Mouse (Mus musculus) layer of hippocampus, postnatal 10 days (tissue): ENCODE measurements around the gene Notch4. TPM values are rescaled to one million over a fixed set of nuclear protein-coding genes. Genes with fewer than 3 reads are reported as not detected.

Experiments used
- DNase-seq, 2 experiments: peaks; one replicate each; pipeline ENCODE4 v3.0.0; 2021; ENCODE audit warnings: low spot score in 2 of 2
- total RNA-seq, 2 experiments: library from RNA; stranded (reverse); gene quantifications; 2 replicates each; pipeline ENCODE4 v1.2.3; 2021

Gene Notch4
- total RNA-seq, 2 experiments from 2014 or later: 12.9 to 13.0 TPM

DNA sequence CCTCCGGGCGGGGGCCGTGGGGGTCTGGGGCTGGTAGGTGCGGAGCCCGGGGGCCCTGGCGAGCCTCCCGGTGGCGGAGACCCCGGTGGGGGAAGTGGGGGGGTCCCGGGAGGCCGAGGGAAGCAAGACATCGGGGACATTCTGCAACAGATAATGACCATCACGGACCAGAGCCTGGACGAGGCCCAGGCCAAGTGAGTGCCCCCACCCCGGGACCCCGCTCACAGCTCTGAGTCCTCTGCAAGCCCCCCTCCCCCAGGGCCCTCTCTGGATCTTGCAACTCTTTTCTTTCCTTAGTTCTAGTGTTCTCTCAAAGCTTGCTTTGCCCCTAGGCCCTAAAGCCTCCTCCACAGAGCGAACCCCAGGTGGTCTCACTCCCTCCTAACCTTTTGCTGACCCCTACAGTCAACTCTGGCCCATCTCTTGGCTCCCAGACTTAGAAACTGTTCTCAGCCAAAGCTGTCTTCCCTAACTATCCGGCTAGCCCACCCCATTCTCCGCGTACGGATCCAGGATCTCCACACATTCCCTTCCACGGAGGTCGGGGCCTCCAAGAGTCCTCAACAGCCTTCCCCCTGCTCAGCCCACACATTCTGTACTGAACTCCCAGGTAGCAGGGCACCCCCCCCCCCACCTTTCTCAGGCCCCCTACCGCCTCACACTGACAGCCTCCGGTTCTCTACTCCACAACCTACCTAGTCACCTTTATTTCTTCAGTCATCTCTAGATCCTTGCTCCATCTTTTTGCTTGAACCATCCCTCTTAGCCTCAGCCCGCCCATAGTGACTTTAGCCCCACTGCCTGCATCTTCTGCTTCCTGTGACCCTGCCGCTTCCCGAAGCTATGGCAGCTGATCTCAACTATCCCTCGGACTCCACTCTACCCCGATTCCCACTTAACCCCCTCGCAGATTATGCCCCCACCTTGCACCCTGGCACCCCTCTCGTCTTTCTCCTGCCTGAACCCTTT is 28.8 kb downstream of the Notch4 start:
- DNase-seq: peak; percentile 49 to 50

DNA sequence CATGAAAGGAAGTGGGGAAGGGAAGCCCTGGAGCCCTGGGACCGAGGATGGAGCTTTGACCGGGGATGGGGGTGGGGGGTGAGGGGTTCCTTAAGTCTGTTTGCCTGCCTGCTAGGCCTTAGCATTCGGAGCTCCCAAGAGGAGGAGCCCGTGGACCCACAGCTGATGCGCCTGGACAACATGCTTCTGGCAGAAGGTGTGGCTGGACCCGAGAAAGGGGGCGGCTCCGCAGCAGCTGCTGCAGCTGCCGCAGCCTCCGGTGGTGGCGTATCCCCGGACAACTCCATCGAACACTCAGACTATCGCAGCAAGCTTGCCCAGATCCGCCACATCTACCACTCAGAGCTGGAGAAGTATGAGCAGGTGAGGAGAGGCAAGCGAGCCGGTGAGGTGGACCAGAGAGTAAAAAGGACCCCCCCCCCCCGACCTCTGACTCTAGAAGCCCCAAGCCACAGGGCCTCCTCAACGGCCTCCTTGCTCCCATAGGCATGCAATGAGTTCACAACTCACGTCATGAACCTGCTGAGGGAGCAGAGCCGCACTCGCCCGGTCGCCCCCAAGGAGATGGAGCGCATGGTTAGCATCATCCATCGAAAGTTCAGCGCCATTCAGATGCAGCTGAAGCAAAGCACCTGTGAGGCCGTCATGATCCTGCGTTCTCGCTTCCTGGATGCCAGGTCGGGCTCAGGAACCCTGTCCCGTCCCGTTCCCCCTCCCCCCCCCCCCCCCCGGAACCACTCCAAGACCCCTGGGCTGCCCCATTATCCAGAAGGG is 29.9 kb downstream of the Notch4 start:
- DNase-seq: no peak

DNA sequence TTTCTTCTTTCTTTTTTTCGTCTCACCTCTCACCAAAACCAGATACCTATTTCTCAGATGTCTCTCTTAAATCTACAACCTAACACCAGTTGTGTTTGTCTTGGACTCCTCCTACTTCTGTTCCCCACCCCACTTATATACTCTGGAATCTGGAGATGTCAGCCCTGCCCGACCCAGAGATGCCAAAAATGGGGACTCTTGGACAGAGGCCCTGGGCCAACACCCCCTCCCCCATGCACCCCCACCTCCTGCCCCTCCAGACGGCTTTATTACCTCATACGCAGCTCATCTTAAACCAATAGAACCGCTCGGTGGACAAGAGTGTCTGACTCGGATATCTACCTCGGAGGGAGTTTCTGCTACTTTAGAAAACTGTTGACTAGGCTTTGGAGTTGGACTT is 32.0 kb downstream of the Notch4 start:
- no peak for DNase-seq

DNA sequence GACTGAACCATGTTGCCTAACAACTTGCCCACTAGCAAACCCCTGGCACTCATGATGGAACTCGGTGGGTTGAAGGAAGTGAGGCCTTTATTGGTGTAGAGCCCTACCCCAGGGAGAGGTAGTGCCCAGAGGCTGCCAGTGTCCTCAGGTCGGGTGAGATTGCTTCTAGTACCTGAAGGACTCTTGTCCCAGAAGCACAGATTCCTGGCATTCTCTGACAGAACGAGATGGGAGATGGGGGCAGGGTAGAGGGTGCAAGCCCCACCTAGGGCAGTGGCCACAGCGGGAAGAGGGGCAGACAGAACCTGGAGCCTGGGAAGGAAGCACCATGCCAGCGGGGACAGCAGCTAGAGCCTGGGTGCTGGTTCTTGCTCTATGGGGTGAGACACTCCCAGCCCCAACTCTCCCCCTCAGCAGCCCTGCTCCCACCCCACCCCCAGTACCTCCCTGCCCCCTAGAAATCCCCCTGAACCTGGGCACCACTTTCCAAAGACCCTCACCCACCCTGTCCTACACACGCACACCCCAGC is 33.6 kb downstream of the Notch4 start, which contains the start of gene Ager:
TSS of gene Ager (plus strand) at position 297 of the 530 bp plus-strand sequence.
- no peak for DNase-seq

DNA sequence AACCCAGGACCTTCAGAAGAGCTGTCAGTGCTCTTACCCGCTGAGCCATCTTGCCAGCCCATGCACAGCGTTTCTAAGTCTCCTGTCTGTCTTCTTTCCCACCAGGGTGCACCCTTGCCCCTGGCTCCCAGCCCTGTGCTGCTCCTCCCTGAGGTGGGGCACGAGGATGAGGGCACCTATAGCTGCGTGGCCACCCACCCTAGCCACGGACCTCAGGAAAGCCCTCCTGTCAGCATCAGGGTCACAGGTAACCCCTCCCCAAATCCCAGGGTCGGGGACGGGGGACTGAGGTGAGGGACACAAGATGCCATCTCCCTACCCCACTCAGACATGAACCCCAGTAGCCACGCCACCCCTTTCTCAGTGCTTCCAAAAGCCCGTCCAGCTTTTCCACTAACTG is 35.8 kb downstream of the Notch4 start:
- no peak for DNase-seq

DNA sequence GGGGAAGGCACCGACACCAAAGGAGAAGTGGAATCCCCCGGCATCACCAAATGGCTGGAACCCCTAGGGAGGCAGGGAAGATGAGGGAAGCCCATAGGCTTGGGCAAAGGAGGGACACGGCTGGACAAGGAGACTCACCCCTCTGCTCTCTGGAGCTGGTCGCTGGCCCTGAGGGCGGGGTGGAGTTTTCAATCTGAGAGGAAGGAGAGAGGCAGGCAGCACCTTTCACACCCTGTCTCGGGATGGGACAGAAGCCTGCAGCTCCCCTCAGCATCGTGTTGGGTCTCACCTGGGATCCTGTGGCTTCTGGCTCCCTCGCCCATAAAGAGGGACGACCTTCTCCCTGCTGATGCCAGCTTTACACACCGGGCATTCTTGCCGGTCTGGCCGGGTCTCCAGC is 37.7 kb downstream of the Notch4 start:
- DNase-seq: no peak

DNA sequence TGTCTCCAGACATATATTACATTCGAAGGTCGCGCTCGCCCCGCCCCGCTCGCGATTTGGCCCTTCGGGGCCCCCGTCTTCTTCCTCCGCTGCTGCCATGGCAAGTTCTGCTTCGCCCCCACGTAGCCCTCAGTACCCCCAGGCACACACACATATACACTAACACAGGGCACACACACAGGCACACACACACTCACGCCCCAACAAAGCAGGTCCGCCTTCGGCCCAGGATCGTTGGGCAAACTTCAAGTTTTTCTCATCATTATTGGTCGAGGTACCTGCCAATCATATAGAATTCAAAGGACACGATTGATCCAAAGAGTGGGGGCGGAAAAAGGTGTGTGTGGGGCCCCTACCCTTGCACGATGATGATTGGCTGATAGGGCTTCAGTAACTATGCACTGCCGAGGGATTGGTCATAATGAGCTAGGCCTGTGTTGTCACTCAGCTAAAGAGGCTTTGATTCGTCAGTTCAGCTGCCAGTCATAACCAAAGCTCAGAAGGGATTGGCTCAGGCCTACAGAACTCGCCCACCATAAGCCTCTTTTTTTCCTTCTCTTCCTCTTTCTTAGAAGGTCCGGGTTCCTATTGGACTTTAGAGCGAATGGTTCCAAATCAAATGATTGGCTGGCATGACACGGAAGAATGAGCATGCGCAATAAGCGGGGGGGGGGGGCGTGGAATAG is 39.5 kb downstream of the Notch4 start, which contains the start of gene Rnf5:
TSS of gene Rnf5 (minus strand) at position 316 of the 686 bp plus-strand sequence.
- peak; percentile 99 for DNase-seq

DNA sequence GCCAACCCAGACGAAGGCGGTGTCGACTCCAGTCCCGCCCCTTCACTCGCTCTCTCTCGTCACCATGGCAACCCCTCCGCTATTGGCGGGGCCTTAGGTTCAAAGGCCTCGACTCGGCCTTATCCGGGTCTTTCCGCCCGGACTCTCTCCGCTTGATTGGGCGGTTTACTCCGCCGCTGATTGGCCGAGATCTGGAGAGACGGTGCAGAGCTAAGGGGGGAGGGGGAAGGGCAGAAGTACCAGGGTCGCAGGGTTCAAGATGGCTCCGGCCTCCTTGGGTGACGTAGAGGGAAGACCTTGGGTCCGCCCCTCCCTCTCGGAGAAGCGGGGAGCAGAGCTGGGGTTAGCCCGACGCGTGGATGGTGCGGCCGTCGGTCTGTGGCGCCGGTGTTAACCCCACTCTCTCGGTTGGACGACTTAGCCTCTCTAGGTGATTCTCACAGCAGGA is 40.0 kb downstream of the Notch4 start, which contains the start of gene Agpat1:
TSS of gene Agpat1 (plus strand) at position 202 of the 448 bp plus-strand sequence.
- peak; percentile 96 to 97 for DNase-seq

DNA sequence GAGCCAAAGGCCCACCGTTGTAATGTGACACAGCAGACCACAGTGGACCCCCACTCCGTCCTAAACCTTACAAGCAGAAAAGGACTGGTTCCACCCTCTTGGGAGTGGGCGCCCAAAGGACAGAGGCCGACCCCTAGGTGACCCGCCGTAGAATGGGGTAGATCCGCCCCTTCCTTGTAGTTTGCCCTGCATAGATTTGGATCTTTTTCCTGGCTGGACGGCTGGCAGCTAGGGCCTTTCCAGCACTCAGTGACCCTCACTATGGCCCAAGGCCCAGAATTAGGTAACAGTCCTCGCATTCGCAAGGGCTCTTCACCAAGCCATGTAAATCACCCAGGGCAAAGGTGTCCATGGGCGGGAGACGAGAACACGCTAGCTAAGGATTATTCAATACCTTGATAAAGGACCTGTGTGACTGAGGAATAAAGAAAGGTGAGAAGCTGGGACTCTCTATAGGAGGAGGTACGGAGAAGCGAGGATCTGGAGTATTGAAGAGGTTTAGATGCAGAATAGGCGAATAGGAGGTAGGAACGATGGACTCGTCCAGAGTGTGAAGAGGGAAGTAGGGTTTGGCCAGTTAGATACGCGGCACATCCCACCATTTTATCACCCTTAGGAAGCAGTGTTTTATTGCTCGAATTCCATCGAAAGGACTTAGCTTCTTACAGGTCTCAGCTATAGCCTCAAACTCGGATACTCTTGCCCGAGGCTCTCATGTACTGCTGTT is 40.6 kb downstream of the Notch4 start:
- DNase-seq: no peak

DNA sequence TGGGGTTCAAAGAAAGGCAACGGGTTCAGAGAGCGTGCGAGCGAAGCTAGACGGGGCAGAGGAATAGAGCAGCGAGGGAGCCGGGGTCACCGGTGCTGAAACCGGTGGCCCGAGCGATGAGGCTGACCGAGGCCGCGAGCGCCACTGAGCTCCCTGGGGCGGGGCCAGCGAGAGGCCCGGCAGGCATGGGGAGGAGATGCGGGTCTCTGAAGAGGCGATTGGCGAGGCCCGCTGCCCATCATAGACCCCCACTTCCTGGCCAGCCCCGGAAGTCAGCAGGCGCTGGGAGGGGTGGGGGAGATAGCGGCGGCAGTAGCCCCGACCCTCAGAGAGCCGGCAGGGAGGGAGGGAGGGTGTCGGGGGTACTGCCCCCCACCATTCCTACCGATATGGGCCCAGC is 41.5 kb downstream of the Notch4 start:
- peak; percentile 99 for DNase-seq

DNA sequence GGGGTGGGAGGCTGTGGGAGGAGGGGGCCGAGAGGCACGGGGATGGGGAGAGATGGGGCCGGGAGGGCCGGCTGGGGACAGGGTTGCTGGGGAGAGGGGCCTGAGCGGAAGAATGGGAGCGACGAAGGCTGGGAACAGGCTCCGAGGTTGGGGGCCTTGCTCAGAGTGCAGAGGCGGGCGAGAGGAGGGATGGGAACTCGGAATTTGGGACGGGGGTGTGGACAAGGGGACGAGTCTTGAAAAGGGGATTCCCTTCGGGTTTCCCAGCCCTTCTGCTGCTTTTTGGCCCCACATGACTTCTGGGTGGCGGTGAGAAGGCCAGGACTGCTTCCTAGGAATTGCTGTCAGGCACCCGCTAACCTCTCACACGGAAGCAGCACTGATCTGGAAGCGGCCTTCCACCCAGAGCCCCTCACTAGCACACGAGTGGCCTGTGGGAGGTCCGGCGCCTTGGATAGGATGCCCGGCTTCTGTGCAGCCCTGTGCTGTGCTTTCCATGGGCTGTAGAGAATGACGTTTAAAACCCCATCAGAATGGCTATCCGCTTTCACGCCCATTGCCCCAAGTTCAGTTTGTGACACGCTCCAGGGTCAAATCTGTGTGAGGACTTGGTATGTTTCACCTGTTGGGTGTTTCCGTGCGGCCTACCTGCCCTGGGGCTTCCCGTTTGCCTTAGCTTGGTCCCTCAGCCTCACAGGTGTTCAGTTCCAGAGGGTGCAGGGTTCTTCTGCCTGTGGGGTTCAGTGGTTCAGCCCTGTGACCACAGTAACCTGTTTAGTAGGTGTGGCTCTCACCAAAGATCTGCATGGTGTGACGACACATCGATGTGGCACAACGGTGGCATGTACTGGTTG is 42.3 kb downstream of the Notch4 start:
- peak in 1 of 2 experiments; percentile 51 for DNase-seq

DNA sequence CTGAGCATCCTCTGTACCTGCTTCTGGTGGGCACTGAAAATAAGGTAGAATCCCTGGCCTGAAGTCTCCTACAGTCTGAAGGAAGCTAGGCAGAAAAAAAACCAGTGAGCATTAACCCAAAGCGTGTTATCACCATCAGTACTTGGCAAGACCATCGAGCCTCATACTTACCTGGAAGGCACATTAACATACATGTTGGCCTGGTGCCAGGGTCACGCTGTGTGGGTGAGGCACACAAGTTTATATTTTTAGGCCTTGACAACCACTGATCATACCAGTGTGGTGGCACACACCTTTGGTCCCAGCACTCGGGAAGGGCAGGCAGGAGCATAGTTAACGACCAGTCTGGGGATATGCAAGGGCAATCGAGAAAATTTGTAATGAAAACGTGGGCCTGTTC is 43.9 kb downstream of the Notch4 start:
- DNase-seq: no peak

DNA sequence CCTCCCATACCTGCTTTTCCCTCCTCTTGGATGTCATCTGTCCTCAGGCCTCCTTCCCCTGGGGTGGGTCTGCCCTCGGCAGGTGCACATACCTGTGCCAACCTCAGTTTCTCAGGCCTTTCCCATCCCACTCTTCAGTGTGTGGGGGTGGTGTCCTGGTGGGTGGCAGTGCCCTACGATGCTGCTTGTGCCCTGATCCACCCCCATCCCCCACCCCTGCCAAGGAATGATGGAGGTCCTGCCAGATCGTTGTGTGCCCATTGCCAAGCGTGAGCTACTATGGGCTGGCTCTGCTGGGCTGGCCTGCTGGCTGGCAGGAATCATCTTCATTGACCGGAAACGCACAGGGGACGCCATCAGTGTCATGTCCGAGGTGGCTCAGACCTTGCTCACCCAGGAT is 47.0 kb downstream of the Notch4 start:
- DNase-seq: no peak

DNA sequence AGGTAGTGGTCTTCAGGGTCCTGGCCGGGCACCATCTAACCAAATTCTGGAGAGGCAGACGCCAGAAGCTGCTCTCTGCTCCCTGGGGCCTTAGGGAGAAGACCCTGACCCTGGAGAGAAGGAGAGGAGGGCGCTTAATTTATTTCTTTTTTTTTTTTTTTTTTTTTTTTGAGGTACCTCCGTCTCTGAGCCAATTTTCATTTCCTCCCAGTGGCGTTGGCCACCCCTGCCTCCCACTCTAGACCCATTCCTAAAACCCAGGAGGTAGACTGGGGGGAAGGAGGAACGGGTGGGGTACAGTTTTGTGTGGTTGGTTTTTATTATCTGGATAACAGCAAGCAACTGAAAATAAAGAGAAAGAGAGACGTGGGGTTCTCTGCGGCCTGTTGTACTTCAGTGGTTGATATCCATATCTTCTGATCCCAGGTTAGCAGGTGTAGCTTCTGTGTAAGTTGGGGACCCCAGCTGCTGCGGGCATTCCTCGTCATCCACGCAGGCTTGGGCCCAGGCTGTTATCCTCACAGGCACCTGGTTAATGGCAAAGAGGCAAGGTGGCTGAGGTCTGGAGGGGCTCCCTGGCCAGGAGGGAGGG is 49.1 kb downstream of the Notch4 start:
- no peak for DNase-seq

DNA sequence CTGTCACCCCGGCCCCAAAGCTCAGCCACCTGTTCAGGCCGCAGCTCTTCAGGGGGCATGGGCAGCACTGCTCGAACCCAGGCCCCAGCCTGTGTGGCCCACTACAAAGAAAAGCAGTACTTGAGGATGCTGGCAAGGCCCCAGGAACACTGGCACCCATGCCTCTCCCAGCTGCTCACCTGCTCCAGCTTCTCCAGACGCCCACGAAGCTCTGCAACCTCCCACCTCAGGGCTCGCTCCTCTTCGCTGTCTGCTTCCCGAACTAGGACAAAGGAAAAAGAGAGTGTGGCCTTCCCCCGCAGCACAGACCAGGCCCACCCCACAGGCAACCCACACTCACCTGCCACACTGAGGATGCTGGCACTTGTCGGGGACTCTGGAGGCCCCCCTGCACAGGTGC is 49.8 kb downstream of the Notch4 start:
- DNase-seq: no peak

DNA sequence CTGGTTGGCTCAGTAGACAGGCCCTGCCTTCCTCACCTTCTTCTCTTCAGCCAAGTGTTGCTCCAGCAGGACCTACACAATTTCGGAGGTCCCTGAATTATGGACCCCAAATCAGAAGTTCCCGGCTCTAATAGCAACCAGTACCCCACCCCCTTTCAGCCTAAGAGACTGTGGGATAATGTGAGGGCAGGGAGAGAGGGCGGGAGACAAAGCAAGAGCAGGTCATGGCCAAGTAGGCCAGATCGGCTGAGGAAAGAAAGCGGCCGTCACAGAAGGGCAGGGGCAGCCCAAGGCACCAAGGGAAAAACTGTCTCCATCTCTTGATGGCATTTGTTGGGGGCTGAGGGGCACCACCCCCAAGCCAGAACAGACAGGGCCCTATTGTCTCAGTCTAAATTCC is 51.8 kb downstream of the Notch4 start, which contains the start of gene Egfl8:
TSS of gene Egfl8 (minus strand) at position 101 of the 400 bp plus-strand sequence.
- no peak for DNase-seq

DNA sequence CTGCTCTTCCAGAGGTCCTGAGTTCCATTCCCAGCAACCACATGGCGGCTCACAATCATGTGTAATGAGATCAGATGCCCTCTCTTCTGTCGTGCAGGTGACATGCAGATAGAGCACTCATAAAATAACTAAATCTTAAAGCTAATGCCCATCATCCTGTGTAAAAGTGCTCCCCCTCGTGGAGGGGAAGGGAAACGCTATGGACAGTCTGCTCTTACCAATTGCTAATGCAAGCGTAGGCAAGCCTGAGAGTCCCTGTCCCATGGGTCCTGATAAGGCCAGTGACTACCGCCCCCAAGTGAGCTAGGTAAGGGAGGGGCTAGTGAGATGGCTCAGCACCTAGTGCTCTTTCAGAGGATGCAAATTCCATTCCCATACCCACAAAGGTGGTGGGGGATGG is 54.9 kb downstream of the Notch4 start:
- DNase-seq: peak; percentile 57 to 71

DNA sequence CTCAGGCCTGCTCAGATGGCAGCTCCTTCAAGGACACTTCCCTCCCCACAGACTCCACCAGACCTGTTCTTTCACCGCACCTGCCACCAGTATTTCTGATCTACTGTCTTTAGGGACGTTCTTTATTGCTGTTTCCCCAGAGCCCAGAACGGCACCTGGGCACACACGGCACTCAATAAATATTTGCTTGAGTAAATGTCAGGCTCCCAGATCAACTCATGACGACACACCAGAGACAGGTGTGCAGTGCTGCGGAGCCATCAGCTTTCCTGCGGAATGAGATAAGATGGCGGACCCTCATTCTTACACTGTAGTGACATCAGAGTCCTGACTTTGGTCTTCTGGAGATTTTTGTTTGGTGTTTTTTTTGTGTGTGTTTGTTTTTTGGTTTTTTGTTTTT is 56.9 kb downstream of the Notch4 start:
- no peak for DNase-seq

DNA sequence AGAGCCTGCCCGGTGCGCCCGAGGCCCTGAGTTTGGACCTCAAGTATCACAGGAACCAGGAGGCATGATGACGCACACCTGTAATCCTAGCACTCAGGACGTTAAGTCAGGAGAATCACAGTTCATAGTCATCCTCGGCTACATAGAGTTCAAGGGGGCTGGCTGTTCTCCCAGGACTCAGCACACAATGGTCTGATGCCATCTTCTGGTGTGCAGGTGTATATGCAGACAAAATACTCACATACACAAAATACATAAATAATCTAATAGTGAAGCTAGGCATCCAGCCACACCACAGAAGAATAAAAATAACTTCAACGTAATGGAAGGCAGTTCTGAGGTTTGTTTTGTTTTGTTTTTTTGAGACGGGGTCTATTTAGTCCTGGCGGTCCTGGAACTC is 59.1 kb downstream of the Notch4 start:
- no peak for DNase-seq
